In the genomic region with DNA sequence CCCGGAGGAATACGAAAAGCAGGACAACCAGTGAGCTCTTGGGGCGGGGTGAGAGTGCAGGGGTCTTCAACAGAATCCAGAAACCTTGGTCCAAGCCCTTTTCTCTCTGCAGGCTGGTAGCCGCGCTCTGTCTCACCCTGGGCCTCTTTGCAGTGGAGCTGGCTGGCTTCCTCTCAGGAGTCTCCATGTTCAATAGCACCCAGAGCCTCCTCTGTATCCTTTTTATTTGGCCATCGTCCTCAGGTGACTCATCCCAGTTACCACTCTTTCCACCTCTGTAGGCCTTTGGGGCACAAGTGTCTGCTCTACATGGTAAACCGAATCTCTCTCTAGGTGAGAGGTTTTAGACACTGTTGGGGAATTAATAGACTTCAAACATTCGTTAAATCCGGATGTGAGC, we compare ENCODE assay signal across 8 mouse cellular contexts. TPM values are rescaled to one million over a fixed set of nuclear protein-coding genes. Genes with fewer than 3 reads are reported as not detected.
A peak's percentile ranks its signal among the peaks of the same experiment; 100 is the strongest.
DNase-seq lines count a peak whose midpoint lies in the region; ATAC-seq and TF ChIP-seq lines count a peak whose summit lies in the region.

No protein-coding gene starts in this region.

- intact Hi-C loops in heart, postnatal 14 days (cut with DNase I) = loop anchor here (1.0 to 2.0 kb wide), 2 partner anchors 8 to 18 kb away; partner anchors contain the start of gene Vamp2

- TF ChIP-seq EP300 in liver, postnatal 0 days (IDR thresholded peaks at IDR 0.05; ENCODE audit: low read depth) = no peak

- no peaks in the 10 kb centered on the region for H3K27me3 ChIP-seq in heart, embryonic 14.5 days (ENCODE audit: control insufficient read depth, insufficient read depth, low read length)
- H3K27me3 ChIP-seq in G1E (ENCODE audit: insufficient read depth, low read length) = no peaks in the 10 kb centered on the region
- no peaks in the 10 kb centered on the region for H3K27me3 ChIP-seq in forebrain, embryonic 16.5 days (replicated peaks; ENCODE audit: control insufficient read depth, insufficient read depth, low read length)
- H3K27me3 ChIP-seq in liver, postnatal 0 days (ENCODE audit: insufficient read depth, low read length) = no peaks in the 10 kb centered on the region

- ATAC-seq in heart, embryonic 14.5 days (ENCODE audit: insufficient number of reproducible peaks, insufficient read depth, low FRiP score, low read depth) = no peak
- ATAC-seq in G1E (ENCODE audit: extremely low read depth, insufficient number of reproducible peaks, low FRiP score, poor library complexity, severe bottlenecking) = no peak
- no peak for ATAC-seq in forebrain, embryonic 16.5 days
- ATAC-seq in liver, postnatal 0 days = no peak

- 26% methylated on average over 9 of the region's 9 CpGs for WGBS in heart, embryonic 14.5 days
- 22% methylated on average over 9 of the region's 9 CpGs for WGBS in forebrain, embryonic 16.5 days
- 29% methylated on average over 9 of the region's 9 CpGs for WGBS in liver, postnatal 0 days (ENCODE audit: insufficient replicate concordance)

- peak overlapping the region; percentile 4 to 84; a peak in 3 of 4 replicates for H3K27ac ChIP-seq in heart, embryonic 14.5 days (replicated peaks in 1 of 2; ENCODE audit: control insufficient read depth in 1 of 2, insufficient read depth in 1 of 2, low read depth in 2 of 2, low read length in 2 of 2)
- H3K27ac ChIP-seq in forebrain, embryonic 16.5 days (ENCODE audit: low read length) = peak overlapping the region; percentile 92
- H3K27ac ChIP-seq in liver, postnatal 0 days (ENCODE audit: low read depth) = peak overlapping the region; percentile 50

- no peaks in the 10 kb centered on the region for H3K36me3 ChIP-seq in heart, embryonic 14.5 days (ENCODE audit: control insufficient read depth, insufficient read depth, low read length)
- H3K36me3 ChIP-seq in G1E (replicated peaks) = no peaks in the 10 kb centered on the region
- no peaks in the 10 kb centered on the region for H3K36me3 ChIP-seq in forebrain, embryonic 16.5 days (ENCODE audit: control insufficient read depth, insufficient read depth)
- H3K36me3 ChIP-seq in liver, postnatal 0 days (replicated peaks; ENCODE audit: insufficient read depth, low read length) = no peaks in the 10 kb centered on the region

- H3K4me1 ChIP-seq in heart, embryonic 14.5 days (ENCODE audit: control insufficient read depth in 2 of 2, insufficient read depth in 2 of 2, low read length in 2 of 2) = peaks cover 15 to 32% of the 10 kb centered on the region in 2 experiments
- peaks cover 56% of the 10 kb centered on the region for H3K4me1 ChIP-seq in G1E (ENCODE audit: insufficient read depth, low read depth, low read length)
- peaks cover 35% of the 10 kb centered on the region for H3K4me1 ChIP-seq in forebrain, embryonic 16.5 days (replicated peaks; ENCODE audit: control insufficient read depth, insufficient read depth, low read length)
- H3K4me1 ChIP-seq in liver, postnatal 0 days (ENCODE audit: insufficient read depth) = peaks cover 44% of the 10 kb centered on the region

- peak overlapping the region; percentile 58 to 62 for H3K4me3 ChIP-seq in heart, embryonic 14.5 days (ENCODE audit: control insufficient read depth in 1 of 2, insufficient read depth in 1 of 2, low read depth in 1 of 2, low read length in 2 of 2)
- H3K4me3 ChIP-seq in G1E (ENCODE audit: low read depth, low read length) = peak overlapping the region; percentile 80
- peak overlapping the region; percentile 72 for H3K4me3 ChIP-seq in forebrain, embryonic 16.5 days (replicated peaks; ENCODE audit: low read length)
- H3K4me3 ChIP-seq in liver, postnatal 0 days (ENCODE audit: low read depth, low read length) = peak overlapping the region; percentile 58

- TF ChIP-seq CTCF in G1E (IDR thresholded peaks at IDR 0.05; ENCODE audit: low read depth, low read length) = no peak
- TF ChIP-seq CTCF in liver, postnatal 0 days (IDR thresholded peaks at IDR 0.05; ENCODE audit: low read depth) = no peak

- peak overlapping the region; percentile 86 for H3K9ac ChIP-seq in heart, embryonic 14.5 days (ENCODE audit: low read length)
- peak overlapping the region; percentile 87 for H3K9ac ChIP-seq in forebrain, embryonic 16.5 days (replicated peaks; ENCODE audit: low read depth, low read length)
- H3K9ac ChIP-seq in liver, postnatal 0 days (replicated peaks) = peak overlapping the region; percentile 71

- no peaks in the 10 kb centered on the region for H3K9me3 ChIP-seq in heart, embryonic 14.5 days (ENCODE audit: control insufficient read depth, low read length)
- no peaks in the 10 kb centered on the region for H3K9me3 ChIP-seq in G1E (replicated peaks)
- no peaks in the 10 kb centered on the region for H3K9me3 ChIP-seq in forebrain, embryonic 16.5 days (ENCODE audit: control insufficient read depth, low read length)
- H3K9me3 ChIP-seq in liver, postnatal 0 days (ENCODE audit: low read length) = no peaks in the 10 kb centered on the region

- H3K4me2 ChIP-seq in heart, embryonic 14.5 days (ENCODE audit: low read length) = peak overlapping the region; percentile 74
- H3K4me2 ChIP-seq in forebrain, embryonic 16.5 days (ENCODE audit: low read length) = peak overlapping the region; percentile 93
- peak overlapping the region; percentile 89 for H3K4me2 ChIP-seq in liver, postnatal 0 days (ENCODE audit: low read depth, low read length)

- no peak for DNase-seq in heart, postnatal 14 days
- DNase-seq in G1E (ENCODE audit: low spot score) = no peak
- no peak for DNase-seq in liver, postnatal 0 days
- DNase-seq in right cerebral cortex, postnatal 25 days = no peak
- DNase-seq in right cerebral cortex, postnatal 10 days (ENCODE audit: low spot score in 2 of 2) = no peak
- DNase-seq in T-cell, adult 2 months (ENCODE audit: low spot score) = no peak

RNA-seq across cellular contexts. Expression of gene Tmem107, which starts 0.7 kb away (rescaled TPM):
- polyA plus RNA-seq in heart, embryonic 14.5 days (2014; fragmentation: Nextera tagmentation; extraction: Ambion mirVana) = 33.5 and 34.4 TPM in 2 replicates
- total RNA-seq in heart, postnatal 14 days (2021) = 1 to 10 TPM; 5.2 to 5.4 TPM
- total RNA-seq in G1E (2014; fragmentation: Nextera tagmentation) (28.3 and 38.2 TPM in 2 replicates), G1E (2017) (17.2 and 34.2 TPM in 2 replicates)
- 70.8 and 77.9 TPM in 2 replicates for polyA plus RNA-seq in G1E (2012)
- polyA plus RNA-seq in forebrain, embryonic 16.5 days (2015; fragmentation: Nextera tagmentation; extraction: Ambion mirVana) = 43.7 and 48.4 TPM in 2 replicates
- polyA plus RNA-seq in liver, postnatal 0 days (2015; fragmentation: Nextera tagmentation; extraction: Ambion mirVana) = 12.5 and 13.0 TPM in 2 replicates

RNA-seq across cellular contexts. Expression of gene Borcs6, which starts 11.7 kb away (rescaled TPM):
- polyA plus RNA-seq in heart, embryonic 14.5 days (2014; fragmentation: Nextera tagmentation; extraction: Ambion mirVana) = 13.0 and 14.1 TPM in 2 replicates
- 10 to 100 TPM; 15.9 to 16.2 TPM for total RNA-seq in heart, postnatal 14 days (2021)
- total RNA-seq in G1E (2014; fragmentation: Nextera tagmentation) (5.3 and 6.4 TPM in 2 replicates), G1E (2017) (6.1 and 8.2 TPM in 2 replicates)
- polyA plus RNA-seq in G1E (2012) = 25.9 and 37.4 TPM in 2 replicates
- 11.4 and 12.3 TPM in 2 replicates for polyA plus RNA-seq in forebrain, embryonic 16.5 days (2015; fragmentation: Nextera tagmentation; extraction: Ambion mirVana)
- polyA plus RNA-seq in liver, postnatal 0 days (2015; fragmentation: Nextera tagmentation; extraction: Ambion mirVana) = 5.4 and 6.6 TPM in 2 replicates

RNA-seq across cellular contexts. Expression of gene Vamp2, which starts 17.0 kb away (rescaled TPM):
- polyA plus RNA-seq in heart, embryonic 14.5 days (2014; fragmentation: Nextera tagmentation; extraction: Ambion mirVana) = 81.5 and 93.9 TPM in 2 replicates
- total RNA-seq in heart, postnatal 14 days (2021) = 10 to 100 TPM; 68.8 to 72.6 TPM
- total RNA-seq in G1E (2014; fragmentation: Nextera tagmentation) = 98.4 and 104 TPM in 2 replicates
- 4.4 and 5.8 TPM in 2 replicates for total RNA-seq in G1E (2017)
- polyA plus RNA-seq in G1E (2012) = 31.8 and 32.8 TPM in 2 replicates
- polyA plus RNA-seq in forebrain, embryonic 16.5 days (2015; fragmentation: Nextera tagmentation; extraction: Ambion mirVana) = 217 and 259 TPM in 2 replicates
- polyA plus RNA-seq in liver, postnatal 0 days (2015; fragmentation: Nextera tagmentation; extraction: Ambion mirVana) = 13.6 and 14.2 TPM in 2 replicates

RNA-seq across cellular contexts. Expression of gene Per1, which starts 23.8 kb away (rescaled TPM):
- 16.0 and 17.8 TPM in 2 replicates for polyA plus RNA-seq in heart, embryonic 14.5 days (2014; fragmentation: Nextera tagmentation; extraction: Ambion mirVana)
- total RNA-seq in heart, postnatal 14 days (2021) = 100 to 1,000 TPM; 100 to 103 TPM
- 55.2 and 55.5 TPM in 2 replicates for total RNA-seq in G1E (2014; fragmentation: Nextera tagmentation)
- total RNA-seq in G1E (2017) = 8.9 TPM in 2 replicates
- 40.6 TPM in 2 replicates for polyA plus RNA-seq in G1E (2012)
- polyA plus RNA-seq in forebrain, embryonic 16.5 days (2015; fragmentation: Nextera tagmentation; extraction: Ambion mirVana) = 11.8 and 12.1 TPM in 2 replicates
- polyA plus RNA-seq in liver, postnatal 0 days (2015; fragmentation: Nextera tagmentation; extraction: Ambion mirVana) = 3.0 and 8.2 TPM in 2 replicates

RNA-seq across cellular contexts. Expression of gene Aurkb, which starts 25.8 kb away (rescaled TPM):
- 61.7 and 64.8 TPM in 2 replicates for polyA plus RNA-seq in heart, embryonic 14.5 days (2014; fragmentation: Nextera tagmentation; extraction: Ambion mirVana)
- 1 to 10 TPM; 3.6 to 8.1 TPM for total RNA-seq in heart, postnatal 14 days (2021)
- total RNA-seq in G1E (2014; fragmentation: Nextera tagmentation) = 176 and 241 TPM in 2 replicates
- 117 and 133 TPM in 2 replicates for total RNA-seq in G1E (2017)
- polyA plus RNA-seq in G1E (2012) = 296 TPM in 2 replicates
- 56.7 and 68.2 TPM in 2 replicates for polyA plus RNA-seq in forebrain, embryonic 16.5 days (2015; fragmentation: Nextera tagmentation; extraction: Ambion mirVana)
- polyA plus RNA-seq in liver, postnatal 0 days (2015; fragmentation: Nextera tagmentation; extraction: Ambion mirVana) = 41.3 and 45.9 TPM in 2 replicates
